Mouse (Mus musculus) olfactory bulb, adult 2 months (tissue): Measurements from ENCODE around the gene Cdk17.

Experiments
- CTCF ChIP-seq: fragments of 200-500 bp; IDR thresholded peaks from 2 replicates; pipeline ENCODE4 v1.5.1; 2012; ENCODE audit warnings: low read depth, mild to moderate bottlenecking, low read length, moderate library complexity; ENCODE audit not compliant: insufficient read depth
- POLR2A ChIP-seq: fragments of 200-500 bp; IDR thresholded peaks from 2 replicates; pipeline ENCODE4 v1.6.1; 2012; ENCODE audit warnings: mild to moderate bottlenecking, low read depth, low read length, moderate library complexity; ENCODE audit not compliant: insufficient read depth

DNA sequence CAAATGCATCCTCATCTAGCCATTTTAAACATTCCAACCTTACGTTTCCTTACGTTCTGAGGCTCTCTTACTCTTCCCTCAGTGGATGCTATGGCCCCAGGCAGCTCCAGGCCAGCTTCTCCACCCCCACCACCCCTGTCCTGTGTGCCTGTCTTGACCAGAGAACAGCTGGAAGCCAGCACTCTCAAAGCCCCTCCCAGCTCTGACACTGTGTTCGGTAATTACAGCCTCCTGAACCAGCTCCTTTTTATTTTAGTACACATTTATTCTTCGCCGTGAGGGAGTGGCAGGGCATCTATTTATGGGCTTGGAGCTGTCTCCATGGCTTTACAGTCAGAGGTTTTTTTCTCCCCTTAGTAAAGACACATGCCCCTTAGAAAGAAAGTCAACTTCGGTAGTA is 87.2 kb downstream of the Cdk17 start:
- TF ChIP-seq CTCF (no peak), POLR2A (no peak)
